Mouse (Mus musculus): Measurements from ENCODE around the gene Coq9. TPM values are rescaled to one million over a fixed set of nuclear protein-coding genes. Genes with fewer than 3 reads are reported as not detected.
A peak's percentile ranks its signal among the peaks of the same experiment; 100 is the strongest.

The Coq9 gene
- polyA plus RNA-seq (2012; rRNA removed) = 62.3 and 72.1 TPM in 2 replicates

- DNase-seq (ENCODE audit: low spot score) = peak; percentile 91
These were observed at the start of gene Coq9, which contains the start of gene Ciapin1 for GRCm38 (mm10) chr8:94837662-94838574. TSS of gene Coq9 (plus strand) at chr8:94838321. TSS of gene Ciapin1 (minus strand) at chr8:94838358.

GRCm38 (mm10) chr8:94789256-94789955, 48.7 kb upstream of the Coq9 start:
- no peak for DNase-seq (ENCODE audit: low spot score)

- no peak for DNase-seq (ENCODE audit: low spot score)
These were observed 43.8 kb upstream of the Coq9 start for GRCm38 (mm10) chr8:94794368-94794767.

GRCm38 (mm10) chr8:94794782-94795181, 43.3 kb upstream of the Coq9 start:
- DNase-seq (ENCODE audit: low spot score) = no peak

GRCm38 (mm10) chr8:94800278-94800968, 37.7 kb upstream of the Coq9 start:
- no peak for DNase-seq (ENCODE audit: low spot score)

- DNase-seq (ENCODE audit: low spot score) = no peak
These were observed 36.6 kb upstream of the Coq9 start for GRCm38 (mm10) chr8:94801293-94802095.

- no peak for DNase-seq (ENCODE audit: low spot score)
These were observed 35.7 kb upstream of the Coq9 start for GRCm38 (mm10) chr8:94802375-94802774.

GRCm38 (mm10) chr8:94803551-94803950, 34.6 kb upstream of the Coq9 start:
- DNase-seq (ENCODE audit: low spot score) = no peak

GRCm38 (mm10) chr8:94804546-94805340, 33.4 kb upstream of the Coq9 start:
- no peak for DNase-seq (ENCODE audit: low spot score)

GRCm38 (mm10) chr8:94805811-94806210, 32.3 kb upstream of the Coq9 start:
- DNase-seq (ENCODE audit: low spot score) = no peak

GRCm38 (mm10) chr8:94807506-94807905, 30.6 kb upstream of the Coq9 start:
- DNase-seq (ENCODE audit: low spot score) = no peak

- DNase-seq (ENCODE audit: low spot score) = no peak
These were observed 29.7 kb upstream of the Coq9 start for GRCm38 (mm10) chr8:94808372-94808771.

GRCm38 (mm10) chr8:94810153-94810552, 28.0 kb upstream of the Coq9 start, which contains the start of gene Ccl17:
TSS of gene Ccl17 (plus strand) at chr8:94810453.
- DNase-seq (ENCODE audit: low spot score) = no peak

- no peak for DNase-seq (ENCODE audit: low spot score)
These were observed 27.3 kb upstream of the Coq9 start for GRCm38 (mm10) chr8:94810855-94811254.

GRCm38 (mm10) chr8:94811654-94812053, 26.5 kb upstream of the Coq9 start:
- no peak for DNase-seq (ENCODE audit: low spot score)

GRCm38 (mm10) chr8:94812645-94813098, 25.4 kb upstream of the Coq9 start:
- peak; percentile 47 for DNase-seq (ENCODE audit: low spot score)

GRCm38 (mm10) chr8:94814556-94814955, 23.6 kb upstream of the Coq9 start:
- DNase-seq (ENCODE audit: low spot score) = no peak

GRCm38 (mm10) chr8:94817933-94818332, 20.2 kb upstream of the Coq9 start:
- DNase-seq (ENCODE audit: low spot score) = no peak

GRCm38 (mm10) chr8:94819671-94820179, 18.4 kb upstream of the Coq9 start:
- no peak for DNase-seq (ENCODE audit: low spot score)

GRCm38 (mm10) chr8:94820553-94820952, 17.6 kb upstream of the Coq9 start:
- no peak for DNase-seq (ENCODE audit: low spot score)
